Mouse (Mus musculus) liver, postnatal 0 days (tissue): ENCODE results near the gene Trmt44. TPM values are rescaled to one million over a fixed set of nuclear protein-coding genes. Genes with fewer than 3 reads are reported as not detected.
"Not testable (repeated sequence)": the region's sequence is repeated elsewhere in the genome, so short reads cannot be mapped to it uniquely, and the experiment has no call there.

Source experiments
- ATAC-seq: fragments of 200-750 bp; cut with Nextera tagmentation; 2 replicates; pipeline ENCODE4 v1.8.0; 2017; ENCODE audit warnings: mild to moderate bottlenecking, moderate library complexity
- DNase-seq: peaks from one replicate; pipeline ENCODE4 v3.0.0-alpha.2; 2016
- H3K27ac ChIP-seq: fragments of 300-500 bp; sonication (generic); 2 replicates; pipeline ENCODE4 v1.5.1; 2014; ENCODE audit warnings: antibody characterized with exemption, moderate library complexity, mild to moderate bottlenecking, low read depth
- H3K27me3 ChIP-seq: fragments of 300-500 bp; sonication (generic); 2 replicates; pipeline ENCODE4 v1.6.1; 2014; ENCODE audit warnings: low read length, control low read depth, mixed read lengths; ENCODE audit not compliant: insufficient read depth
- H3K36me3 ChIP-seq: fragments of 300-500 bp; sonication (generic); replicated peaks from 2 replicates; pipeline ENCODE4 v1.6.1; 2014; ENCODE audit warnings: mild to moderate bottlenecking, control low read depth, low read length, moderate library complexity, mixed read lengths; ENCODE audit not compliant: insufficient read depth
- H3K4me1 ChIP-seq: fragments of 300-500 bp; sonication (generic); 2 replicates; pipeline ENCODE4 v1.6.1; 2014; ENCODE audit warnings: antibody characterized with exemption, mild to moderate bottlenecking, control low read depth; ENCODE audit not compliant: insufficient read depth
- H3K4me2 ChIP-seq: fragments of 300-500 bp; sonication (generic); 2 replicates; pipeline ENCODE4 v1.6.1; 2014; ENCODE audit warnings: low read depth, mild to moderate bottlenecking, low read length, moderate library complexity, mixed read lengths
- H3K4me3 ChIP-seq: fragments of 300-500 bp; sonication (generic); 2 replicates; pipeline ENCODE4 v1.5.1; 2014; ENCODE audit warnings: low read depth, low read length
- H3K9ac ChIP-seq: fragments of 300-500 bp; sonication (generic); replicated peaks from 2 replicates; pipeline ENCODE4 v1.6.1; 2014; ENCODE audit warnings: mild to moderate bottlenecking, moderate library complexity
- H3K9me3 ChIP-seq: fragments of 300-500 bp; sonication (generic); 2 replicates; pipeline ENCODE4 v1.6.1; 2016; ENCODE audit warnings: mild to moderate bottlenecking, control low read depth, low read length, mixed read lengths
- CTCF ChIP-seq: sonication (generic); IDR thresholded peaks from 2 replicates; pipeline ENCODE4 v1.5.1; 2016; ENCODE audit warnings: antibody characterized with exemption, low read depth
- EP300 ChIP-seq: IDR thresholded peaks from 2 replicates; pipeline ENCODE4 v1.6.1; 2016; ENCODE audit warnings: antibody characterized with exemption, low read depth, mild to moderate bottlenecking
- WGBS: fragments of 180-500 bp; shearing (Covaris S2); extraction: QIAGEN DNeasy Blood & Tissue Kit; methylation state at CpG from one replicate; pipeline ENCODE4 v1.1.7; 2014; ENCODE audit not compliant: insufficient replicate concordance; 5-methylcytosine and 5-hydroxymethylcytosine counted together
- polyA plus RNA-seq: library from polyadenylated mRNA; unstranded; fragments of >200 nt; fragmentation: Nextera tagmentation; extraction: Ambion mirVana; gene quantifications from 2 replicates; pipeline ENCODE4 v1.2.1, GENCODE M21; 2015

The Trmt44 gene
- polyA plus RNA-seq, 1 experiment from 2014 or later: 1.7 TPM

DNA sequence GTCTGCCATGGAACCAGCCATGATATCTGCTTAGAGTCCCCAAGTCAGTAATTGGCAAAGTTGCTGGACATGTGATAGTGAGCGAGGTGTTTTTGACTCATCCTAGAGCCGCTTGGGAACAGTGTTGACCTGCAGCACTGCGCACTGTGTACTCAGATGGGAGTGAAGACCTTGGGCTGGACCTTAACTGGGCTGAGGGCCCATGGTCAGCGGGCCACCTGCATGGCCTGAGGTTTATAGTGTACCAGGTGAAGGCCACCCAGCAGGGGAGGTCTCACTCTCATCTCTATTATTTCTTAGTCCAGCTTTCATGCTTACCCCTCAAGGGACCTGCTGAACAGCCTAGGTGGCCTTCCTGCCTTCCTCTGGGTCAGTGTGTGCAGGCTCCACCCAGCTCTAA is 19.9 kb upstream of the Trmt44 start:
- Histone ChIP-seq H3K27me3 (no peaks in the 10 kb centered on the region), H3K9me3 (no peaks in the 10 kb centered on the region), H3K4me3 (no peak overlapping the region), H3K9ac (no peak overlapping the region), H3K27ac (no peak overlapping the region), H3K4me2 (no peak overlapping the region), H3K36me3 (peaks cover 40% of the 10 kb centered on the region), H3K4me1 (no peaks in the 10 kb centered on the region)
- ATAC-seq (no peak), DNase-seq (no peak)
- no peak for TF ChIP-seq EP300
- no peak for TF ChIP-seq CTCF
- WGBS: 90% methylated on average over 4 of the region's 4 CpGs

DNA sequence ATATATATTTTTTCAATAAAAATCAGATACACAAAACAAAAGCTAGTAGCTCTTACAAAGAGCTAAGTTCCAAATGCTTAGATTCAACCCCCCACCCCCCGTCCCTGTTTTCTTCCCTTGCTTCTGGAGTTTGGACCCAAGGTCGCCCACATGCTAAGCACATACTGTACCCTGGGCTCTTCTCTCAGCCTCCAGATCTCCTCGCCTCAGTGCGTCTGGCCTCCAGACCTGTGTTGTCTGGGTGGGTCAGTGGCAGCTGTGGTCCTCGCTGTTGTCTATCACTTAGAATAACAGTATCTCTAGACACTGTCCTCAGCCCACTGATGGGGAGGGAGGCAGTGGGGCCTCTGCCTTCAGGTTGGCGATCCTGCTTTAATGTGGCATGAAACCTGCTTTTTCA is 18.4 kb upstream of the Trmt44 start:
- Histone ChIP-seq H3K27ac (no peak overlapping the region), H3K4me2 (no peak overlapping the region), H3K9me3 (no peaks in the 10 kb centered on the region), H3K9ac (no peak overlapping the region), H3K4me3 (no peak overlapping the region), H3K36me3 (peaks cover 45% of the 10 kb centered on the region), H3K27me3 (no peaks in the 10 kb centered on the region), H3K4me1 (no peaks in the 10 kb centered on the region)
- 77% methylated on average over 6 of the region's 6 CpGs for WGBS
- DNase-seq (no peak), ATAC-seq (no peak)
- TF ChIP-seq EP300 (no peak), CTCF (no peak)

DNA sequence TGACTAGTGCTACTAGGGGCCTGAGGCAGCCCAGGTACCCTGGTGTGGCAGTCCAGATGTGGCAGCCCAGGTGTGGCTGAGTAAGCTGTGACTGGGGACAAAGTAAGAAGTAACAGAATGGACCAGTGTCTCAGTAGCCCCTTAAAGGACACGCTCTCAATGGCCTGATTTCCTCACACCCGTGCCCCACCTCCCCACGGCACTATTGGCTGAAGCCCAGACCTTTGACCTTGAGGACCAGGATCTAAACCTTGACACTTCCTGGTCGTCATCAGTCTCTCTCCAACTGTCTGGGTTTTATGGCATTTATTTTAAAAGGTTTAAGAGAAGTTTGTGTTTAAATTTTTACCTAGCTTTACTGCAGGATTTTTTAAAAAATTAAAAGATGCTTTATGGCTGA is 18.0 kb upstream of the Trmt44 start:
- H3K9me3 ChIP-seq: no peaks in the 10 kb centered on the region
- H3K9ac ChIP-seq: no peak overlapping the region
- H3K36me3 ChIP-seq: peaks cover 45% of the 10 kb centered on the region
- no peak for TF ChIP-seq CTCF
- no peak for TF ChIP-seq EP300
- H3K27ac ChIP-seq: no peak overlapping the region
- H3K27me3 ChIP-seq: no peaks in the 10 kb centered on the region
- H3K4me1 ChIP-seq: no peaks in the 10 kb centered on the region
- H3K4me2 ChIP-seq: no peak overlapping the region
- 63% methylated on average over 4 of the region's 4 CpGs for WGBS
- H3K4me3 ChIP-seq: no peak overlapping the region
- ATAC-seq (no peak), DNase-seq (no peak)

DNA sequence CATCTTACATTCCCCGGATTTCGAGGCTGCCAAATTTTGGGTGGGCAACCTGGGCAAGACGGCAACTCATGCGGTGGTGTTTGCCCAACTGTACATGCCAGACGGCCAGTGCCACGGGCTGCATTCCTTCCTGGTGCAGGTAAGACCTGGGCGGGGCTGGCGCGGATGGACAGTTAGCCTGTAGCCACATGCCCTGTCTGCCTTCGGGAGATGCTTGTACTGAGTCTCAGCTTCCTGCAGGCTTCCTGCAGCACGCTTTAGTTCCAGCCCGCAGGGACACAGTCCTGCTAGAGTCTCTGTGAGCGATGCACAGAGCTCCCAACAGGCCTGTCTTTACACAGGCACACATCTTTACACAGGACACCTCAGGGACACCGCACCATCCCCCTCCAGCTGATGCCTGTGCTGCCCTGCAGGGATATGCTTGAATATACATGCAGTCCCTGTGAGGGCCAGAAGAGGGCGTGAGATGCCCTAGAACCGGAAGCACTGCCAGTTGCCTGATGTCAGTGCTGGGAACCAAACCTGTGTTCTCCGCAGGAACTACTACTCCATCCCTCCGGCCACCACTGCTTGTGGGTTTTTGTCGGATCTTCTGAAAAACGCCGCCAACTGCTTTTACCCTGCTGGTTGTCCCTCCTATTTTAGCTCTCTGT is 17.3 kb upstream of the Trmt44 start:
- no peak overlapping the region for H3K4me2 ChIP-seq
- no peaks in the 10 kb centered on the region for H3K9me3 ChIP-seq
- H3K27ac ChIP-seq: no peak overlapping the region
- WGBS: 81% methylated on average over 21 of the region's 21 CpGs
- no peaks in the 10 kb centered on the region for H3K27me3 ChIP-seq
- H3K36me3 ChIP-seq: peaks cover 43% of the 10 kb centered on the region
- TF ChIP-seq CTCF (peak; percentile 43), EP300 (no peak)
- H3K9ac ChIP-seq: no peak overlapping the region
- H3K4me1 ChIP-seq: no peaks in the 10 kb centered on the region
- ATAC-seq (no peak), DNase-seq (no peak)
- no peak overlapping the region for H3K4me3 ChIP-seq

DNA sequence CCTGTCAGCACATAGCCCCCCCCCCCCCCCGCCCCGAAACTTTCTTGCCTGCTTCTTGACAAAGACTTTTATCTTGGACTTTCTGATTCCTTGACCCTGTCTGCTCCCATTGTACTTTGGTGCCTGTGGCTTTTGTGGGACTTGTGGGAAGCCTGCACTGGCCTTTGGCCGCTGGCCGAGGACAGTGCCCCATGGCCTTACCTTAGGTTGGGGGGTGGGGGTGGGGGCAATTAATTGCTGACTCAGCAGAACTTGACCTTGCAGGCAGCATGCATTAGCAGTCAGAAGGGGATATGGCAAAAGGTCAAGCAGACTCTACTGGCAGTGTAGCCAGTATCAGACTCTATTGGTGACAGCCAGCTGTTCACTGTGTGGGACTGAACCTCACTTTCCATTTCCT is 16.6 kb upstream of the Trmt44 start:
- Histone ChIP-seq H3K4me1 (no peaks in the 10 kb centered on the region), H3K27me3 (no peaks in the 10 kb centered on the region), H3K9me3 (no peaks in the 10 kb centered on the region), H3K4me3 (no peak overlapping the region), H3K36me3 (peaks cover 40% of the 10 kb centered on the region), H3K9ac (no peak overlapping the region), H3K27ac (no peak overlapping the region), H3K4me2 (no peak overlapping the region)
- TF ChIP-seq CTCF (no peak), EP300 (no peak)
- DNase-seq (no peak), ATAC-seq (no peak)
- WGBS: 95% methylated on average over 4 of the region's 4 CpGs

DNA sequence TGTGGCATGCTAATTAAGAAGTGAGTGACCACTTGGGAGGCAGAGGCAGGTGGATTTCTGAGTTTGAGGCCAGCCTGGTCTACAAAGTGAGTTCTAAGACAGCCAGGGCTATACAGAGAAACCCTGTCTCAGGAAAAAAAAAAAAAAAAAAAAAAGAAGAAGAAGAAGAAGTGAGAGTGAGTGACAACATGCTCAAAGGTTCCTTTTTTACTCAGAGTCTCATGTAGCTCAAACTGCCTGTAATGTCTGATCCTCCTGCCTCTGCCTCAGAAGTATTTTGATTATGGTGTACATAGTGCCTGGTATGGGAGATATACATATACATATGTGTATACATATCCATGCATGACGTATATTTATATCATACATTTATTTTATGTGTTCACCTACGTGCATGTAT is 9.4 kb upstream of the Trmt44 start:
- Histone ChIP-seq H3K4me1 (peaks cover 11% of the 10 kb centered on the region), H3K36me3 (peaks cover 18% of the 10 kb centered on the region), H3K4me3 (peak overlapping the region; percentile 80; the same call in 1 of the 2 replicates), H3K27ac (0 out of 2 replicates have a peak overlapping the region, but pooled peaks have one; percentile 78)
- DNase-seq, H3K27me3 ChIP-seq, H3K9me3 ChIP-seq, H3K4me2 ChIP-seq, ATAC-seq, H3K9ac ChIP-seq: not testable (repeated sequence)
- 82% methylated on average over 2 of the region's 2 CpGs for WGBS
